Mouse (Mus musculus): ENCODE measurements around the gene Ndst2. TPM values are rescaled to one million over a fixed set of nuclear protein-coding genes. Genes with fewer than 3 reads are reported as not detected.

Ndst2 gene
- total and polyA plus RNA-seq, 2 experiments from 2014 or later: 8.5 to 20.3 TPM

DNA sequence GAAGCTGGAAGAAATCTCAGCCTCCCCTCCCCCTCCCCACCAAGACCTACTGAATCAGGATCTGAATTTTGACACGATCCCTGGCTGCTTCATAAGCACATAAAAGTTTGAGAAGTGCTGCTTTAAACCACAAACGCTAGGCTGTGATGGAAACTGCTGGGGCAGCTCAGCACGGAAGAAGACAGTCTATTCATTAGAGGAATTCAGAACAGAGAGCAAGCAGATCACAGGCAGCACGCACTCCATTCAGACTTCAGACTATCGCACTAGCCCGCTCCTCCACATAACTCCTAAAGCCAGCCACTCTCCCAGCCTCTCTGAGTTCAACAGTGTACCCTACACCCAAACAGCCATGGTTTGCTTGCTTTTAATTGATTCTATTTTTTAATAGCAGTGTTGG is 41.3 kb upstream of the Ndst2 start:
- ATAC-seq (ENCODE audit: insufficient read depth, low read depth) (no peak), DNase-seq (ENCODE audit: low spot score) (no peak)
- Histone ChIP-seq H3K9ac (replicated peaks; ENCODE audit: low read depth, low read length) (no peak overlapping the region), H3K36me3 (replicated peaks; ENCODE audit: control insufficient read depth, insufficient read depth, low read length) (peaks cover 37% of the 10 kb centered on the region), H3K4me1 (ENCODE audit: control insufficient read depth, insufficient read depth) (peaks cover 27% of the 10 kb centered on the region), H3K4me2 (ENCODE audit: low read depth, low read length) (no peak overlapping the region), H3K4me3 (ENCODE audit: low read depth, low read length) (no peak overlapping the region), H3K27ac (ENCODE audit: low read depth) (peak overlapping the region; percentile 47), H3K9me3 (replicated peaks; ENCODE audit: control insufficient read depth, low read length) (no peaks in the 10 kb centered on the region), H3K27me3 (ENCODE audit: control insufficient read depth, insufficient read depth, low read length) (no peaks in the 10 kb centered on the region)
- TF ChIP-seq CTCF (IDR thresholded peaks at IDR 0.05; ENCODE audit: low read depth): no peak
- no peak for TF ChIP-seq EP300 (IDR thresholded peaks at IDR 0.05; ENCODE audit: low read depth)
- 30% methylated on average over 6 of the region's 6 CpGs for WGBS

DNA sequence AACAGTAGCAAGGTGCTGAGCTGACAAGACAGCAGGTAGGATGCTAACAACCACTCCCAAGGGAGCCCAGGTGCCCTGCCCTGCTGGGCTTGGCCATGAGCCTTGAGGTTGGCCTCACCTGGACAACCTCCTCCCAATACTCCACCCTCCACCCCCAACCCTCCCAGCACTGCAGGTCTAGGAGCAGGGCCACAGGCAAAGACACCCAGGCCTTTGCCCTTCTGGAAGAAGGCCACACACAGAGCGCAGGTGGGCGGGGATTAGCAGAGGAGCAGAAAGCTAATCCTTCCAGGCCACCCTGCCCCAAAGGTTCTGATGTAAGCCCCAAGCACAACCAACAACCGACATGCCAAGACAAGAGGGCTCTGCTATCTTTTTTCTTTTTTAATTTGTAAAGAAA is 39.0 kb upstream of the Ndst2 start:
- peaks cover 38% of the 10 kb centered on the region for H3K36me3 ChIP-seq (replicated peaks; ENCODE audit: control insufficient read depth, insufficient read depth, low read length)
- TF ChIP-seq EP300 (IDR thresholded peaks at IDR 0.05; ENCODE audit: low read depth) (no peak), CTCF (IDR thresholded peaks at IDR 0.05; ENCODE audit: low read depth) (no peak)

DNA sequence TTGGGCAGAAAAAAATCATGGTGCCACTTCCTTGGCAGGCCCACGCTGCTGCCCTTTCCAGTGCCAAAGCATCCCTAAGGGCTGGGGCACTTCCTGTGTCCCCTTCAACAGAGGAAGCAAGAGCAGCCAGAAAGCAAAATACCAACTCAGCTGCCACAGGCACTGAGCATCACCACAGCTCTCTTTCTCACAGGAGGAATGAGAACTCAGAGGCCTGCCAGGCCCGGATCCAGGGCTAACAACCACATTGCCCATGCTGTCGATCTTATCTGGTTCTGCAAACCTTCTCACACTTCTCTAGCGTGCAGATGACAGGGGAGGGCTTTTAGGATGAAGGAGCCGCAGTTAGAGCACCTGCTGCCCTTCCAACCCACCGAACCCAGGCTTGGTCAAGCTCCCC is 38.4 kb upstream of the Ndst2 start:
- 0 out of 2 replicates have a peak overlapping the region, but pooled peaks have one; percentile 3 for H3K9ac ChIP-seq (replicated peaks; ENCODE audit: low read depth, low read length)
- peak overlapping the region; percentile 57 for H3K27ac ChIP-seq (ENCODE audit: low read depth)
- H3K4me1 ChIP-seq (ENCODE audit: control insufficient read depth, insufficient read depth): peaks cover 37% of the 10 kb centered on the region
- no peak overlapping the region for H3K4me3 ChIP-seq (ENCODE audit: low read depth, low read length)
- no peaks in the 10 kb centered on the region for H3K9me3 ChIP-seq (replicated peaks; ENCODE audit: control insufficient read depth, low read length)
- no peak for ATAC-seq (ENCODE audit: insufficient read depth, low read depth)
- DNase-seq (ENCODE audit: low spot score): no peak
- H3K27me3 ChIP-seq (ENCODE audit: control insufficient read depth, insufficient read depth, low read length): no peaks in the 10 kb centered on the region
- H3K4me2 ChIP-seq (ENCODE audit: low read depth, low read length): no peak overlapping the region
- H3K36me3 ChIP-seq (replicated peaks; ENCODE audit: control insufficient read depth, insufficient read depth, low read length): peaks cover 32% of the 10 kb centered on the region
- 25% methylated on average over 6 of the region's 6 CpGs for WGBS
- TF ChIP-seq EP300 (IDR thresholded peaks at IDR 0.05; ENCODE audit: low read depth) (no peak), CTCF (IDR thresholded peaks at IDR 0.05; ENCODE audit: low read depth) (no peak)

More for the DNA sequence above, 39.0 kb upstream of the Ndst2 start:
- ATAC-seq (ENCODE audit: insufficient read depth, low read depth) (no peak), DNase-seq (ENCODE audit: low spot score) (no peak)
- WGBS: 62% methylated on average over 3 of the region's 3 CpGs
- H3K9ac ChIP-seq (replicated peaks; ENCODE audit: low read depth, low read length): no peak overlapping the region
- peaks cover 31% of the 10 kb centered on the region for H3K4me1 ChIP-seq (ENCODE audit: control insufficient read depth, insufficient read depth)
- H3K4me2 ChIP-seq (ENCODE audit: low read depth, low read length): no peak overlapping the region
- no peaks in the 10 kb centered on the region for H3K9me3 ChIP-seq (replicated peaks; ENCODE audit: control insufficient read depth, low read length)
- H3K4me3 ChIP-seq (ENCODE audit: low read depth, low read length): no peak overlapping the region
- peak overlapping the region; percentile 57 for H3K27ac ChIP-seq (ENCODE audit: low read depth)
- H3K27me3 ChIP-seq (ENCODE audit: control insufficient read depth, insufficient read depth, low read length): no peaks in the 10 kb centered on the region

DNA sequence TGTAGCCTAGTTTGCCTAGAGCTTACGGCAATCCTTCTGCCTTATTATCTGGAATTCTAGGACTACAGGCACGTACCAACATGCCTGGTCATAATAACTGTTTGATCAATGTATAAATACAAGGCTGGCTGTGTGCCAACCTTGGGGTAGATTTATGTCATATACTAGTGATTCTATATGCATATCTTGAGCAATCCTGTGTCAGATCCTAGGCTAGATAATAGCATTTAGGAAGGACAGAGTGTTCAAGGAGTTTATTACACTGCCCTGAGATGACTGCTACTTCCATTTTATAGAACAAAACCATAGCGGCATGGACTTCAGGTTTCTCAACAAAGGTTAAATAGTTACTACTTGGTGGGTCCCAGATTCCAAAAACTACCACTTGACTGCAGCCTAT is 37.6 kb upstream of the Ndst2 start:
- Histone ChIP-seq H3K27me3 (ENCODE audit: control insufficient read depth, insufficient read depth, low read length) (no peaks in the 10 kb centered on the region), H3K4me3 (ENCODE audit: low read depth, low read length) (no peak overlapping the region), H3K4me2 (ENCODE audit: low read depth, low read length) (no peak overlapping the region), H3K4me1 (ENCODE audit: control insufficient read depth, insufficient read depth) (peaks cover 44% of the 10 kb centered on the region), H3K27ac (ENCODE audit: low read depth) (peak overlapping the region; percentile 57; the same call in 1 of the 2 replicates), H3K9ac (replicated peaks; ENCODE audit: low read depth, low read length) (no peak overlapping the region), H3K9me3 (replicated peaks; ENCODE audit: control insufficient read depth, low read length) (no peaks in the 10 kb centered on the region), H3K36me3 (replicated peaks; ENCODE audit: control insufficient read depth, insufficient read depth, low read length) (peaks cover 25% of the 10 kb centered on the region)
- no peak for ATAC-seq (ENCODE audit: insufficient read depth, low read depth)
- DNase-seq (ENCODE audit: low spot score): no peak
- WGBS: 95% methylated on average over 3 of the region's 3 CpGs
- no peak for TF ChIP-seq EP300 (IDR thresholded peaks at IDR 0.05; ENCODE audit: low read depth)
- no peak for TF ChIP-seq CTCF (IDR thresholded peaks at IDR 0.05; ENCODE audit: low read depth)

DNA sequence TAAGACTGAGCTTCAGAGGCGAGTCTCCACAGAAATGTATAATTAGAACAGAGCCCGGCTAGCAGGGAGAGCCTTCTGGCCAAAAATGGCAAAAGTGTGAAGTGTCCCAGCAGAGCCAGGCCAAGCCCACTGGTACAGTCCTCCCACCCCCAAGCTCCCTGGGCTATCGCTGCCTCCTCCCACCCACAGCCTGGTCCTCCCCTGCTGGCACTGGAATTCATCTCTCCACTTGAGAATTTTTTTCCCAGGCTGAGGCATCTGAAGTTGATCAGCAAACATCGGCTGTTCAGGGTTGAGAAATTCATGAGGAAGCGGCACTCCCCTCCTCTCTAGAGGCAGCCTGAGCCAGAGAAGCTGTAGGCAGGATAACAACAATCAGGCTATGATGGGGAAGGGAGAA is 34.2 kb upstream of the Ndst2 start:
- WGBS: 20% methylated on average over 5 of the region's 5 CpGs
- Histone ChIP-seq H3K27ac (ENCODE audit: low read depth) (peak overlapping the region; percentile 99), H3K36me3 (replicated peaks; ENCODE audit: control insufficient read depth, insufficient read depth, low read length) (peaks cover 41% of the 10 kb centered on the region), H3K4me3 (ENCODE audit: low read depth, low read length) (no peak overlapping the region), H3K27me3 (ENCODE audit: control insufficient read depth, insufficient read depth, low read length) (no peaks in the 10 kb centered on the region), H3K4me2 (ENCODE audit: low read depth, low read length) (no peak overlapping the region; the same call in 1 of the 2 replicates), H3K9ac (replicated peaks; ENCODE audit: low read depth, low read length) (peak overlapping the region; percentile 60; the same call in 1 of the 2 replicates), H3K4me1 (ENCODE audit: control insufficient read depth, insufficient read depth) (peaks cover 51% of the 10 kb centered on the region), H3K9me3 (replicated peaks; ENCODE audit: control insufficient read depth, low read length) (no peaks in the 10 kb centered on the region)
- peak; percentile 96 for DNase-seq (ENCODE audit: low spot score)
- peak; percentile 82 for ATAC-seq (ENCODE audit: insufficient read depth, low read depth)
- TF ChIP-seq EP300 (IDR thresholded peaks at IDR 0.05; ENCODE audit: low read depth) (no peak), CTCF (IDR thresholded peaks at IDR 0.05; ENCODE audit: low read depth) (peak; percentile 4; the same call in 1 of the 2 replicates)

DNA sequence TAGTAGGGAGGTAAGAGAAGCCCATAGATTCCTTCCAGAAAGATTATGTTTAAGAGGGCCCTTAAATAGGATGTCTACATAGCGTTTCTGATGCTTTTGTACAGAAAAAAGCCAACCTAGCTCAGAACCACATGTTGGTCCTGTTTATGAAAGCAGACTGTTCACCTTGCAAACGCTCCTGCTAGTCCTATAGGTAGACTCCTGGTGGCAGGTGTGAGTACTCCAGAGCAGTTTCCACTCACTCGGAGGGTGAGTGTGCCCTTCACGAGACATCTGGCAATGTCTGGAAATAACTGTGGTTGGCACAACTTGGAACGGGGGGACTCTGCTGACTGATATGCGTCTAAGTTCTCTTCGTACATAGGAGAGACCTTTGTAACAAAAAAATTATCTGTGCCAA is 33.6 kb upstream of the Ndst2 start:
- H3K27me3 ChIP-seq (ENCODE audit: control insufficient read depth, insufficient read depth, low read length): no peaks in the 10 kb centered on the region
- 0 out of 2 replicates have a peak overlapping the region, but pooled peaks have one; percentile 2 for H3K4me2 ChIP-seq (ENCODE audit: low read depth, low read length)
- H3K9me3 ChIP-seq (replicated peaks; ENCODE audit: control insufficient read depth, low read length): no peaks in the 10 kb centered on the region
- DNase-seq (ENCODE audit: low spot score) (peak; percentile 48), ATAC-seq (ENCODE audit: insufficient read depth, low read depth) (no peak)
- peaks cover 45% of the 10 kb centered on the region for H3K4me1 ChIP-seq (ENCODE audit: control insufficient read depth, insufficient read depth)
- peak overlapping the region; percentile 60; the same call in 1 of the 2 replicates for H3K9ac ChIP-seq (replicated peaks; ENCODE audit: low read depth, low read length)
- 46% methylated on average over 7 of the region's 7 CpGs for WGBS
- peaks cover 48% of the 10 kb centered on the region for H3K36me3 ChIP-seq (replicated peaks; ENCODE audit: control insufficient read depth, insufficient read depth, low read length)
- peak overlapping the region; percentile 99 for H3K27ac ChIP-seq (ENCODE audit: low read depth)
- TF ChIP-seq CTCF (IDR thresholded peaks at IDR 0.05; ENCODE audit: low read depth): peak; percentile 16; the same call in 1 of the 2 replicates
- no peak for TF ChIP-seq EP300 (IDR thresholded peaks at IDR 0.05; ENCODE audit: low read depth)
- no peak overlapping the region for H3K4me3 ChIP-seq (ENCODE audit: low read depth, low read length)
